In genomic region chr17:35517526-35517925, GRCm38 (mm10) we compare ENCODE assay signal across 8 mouse cellular contexts. TPM values are rescaled to one million over a fixed set of nuclear protein-coding genes. Genes with fewer than 3 reads are reported as not detected.
DNase-seq lines count a peak whose midpoint lies in the region; ATAC-seq and TF ChIP-seq lines count a peak whose summit lies in the region.

No protein-coding gene starts in this region.

- H3K4me1 ChIP-seq in kidney, embryonic 14.5 days (ENCODE audit: control insufficient read depth, insufficient read depth, low read length) = peaks cover 14% of the 10 kb centered on the region
- no peaks in the 10 kb centered on the region for H3K4me1 ChIP-seq in bone marrow, adult 2 months (ENCODE audit: control insufficient read depth, insufficient read depth, low read length)
- H3K4me1 ChIP-seq in hindbrain, embryonic 10.5 days (replicated peaks) = peaks cover 42% of the 10 kb centered on the region
- peaks cover 34% of the 10 kb centered on the region for H3K4me1 ChIP-seq in midbrain, embryonic 13.5 days (replicated peaks)

- H3K4me3 ChIP-seq in kidney, embryonic 14.5 days (ENCODE audit: low read length) = peak overlapping the region; percentile 64
- peak overlapping the region; percentile 77 for H3K4me3 ChIP-seq in bone marrow, adult 2 months (replicated peaks; ENCODE audit: control insufficient read depth, low read depth, low read length)
- H3K4me3 ChIP-seq in hindbrain, embryonic 10.5 days = peak overlapping the region; percentile 71
- peak overlapping the region; percentile 46 for H3K4me3 ChIP-seq in midbrain, embryonic 13.5 days (replicated peaks)

- no peaks in the 10 kb centered on the region for H3K27me3 ChIP-seq in kidney, embryonic 14.5 days (ENCODE audit: control insufficient read depth, insufficient read depth, low read length)
- peaks cover 6% of the 10 kb centered on the region; the same call in 1 of the 2 replicates for H3K27me3 ChIP-seq in hindbrain, embryonic 10.5 days (ENCODE audit: insufficient read depth, poor library complexity, severe bottlenecking)
- peaks cover 10% of the 10 kb centered on the region for H3K27me3 ChIP-seq in midbrain, embryonic 13.5 days

- TF ChIP-seq CTCF in bone marrow, adult 2 months (IDR thresholded peaks at IDR 0.05; ENCODE audit: control insufficient read depth, insufficient read depth, low read length) = no peak

- H3K36me3 ChIP-seq in kidney, embryonic 14.5 days (ENCODE audit: control insufficient read depth, insufficient read depth, low read length) = peaks cover 19% of the 10 kb centered on the region
- H3K36me3 ChIP-seq in hindbrain, embryonic 10.5 days = peaks cover 33% of the 10 kb centered on the region
- no peaks in the 10 kb centered on the region for H3K36me3 ChIP-seq in midbrain, embryonic 13.5 days

- WGBS in kidney, embryonic 14.5 days = 6% methylated on average over 12 of the region's 12 CpGs
- 14% methylated on average over 12 of the region's 12 CpGs for WGBS in bone marrow, adult 2 months
- 10% methylated on average over 12 of the region's 12 CpGs for WGBS in hindbrain, embryonic 10.5 days
- 9% methylated on average over 12 of the region's 12 CpGs for WGBS in midbrain, embryonic 13.5 days

- H3K4me2 ChIP-seq in kidney, embryonic 14.5 days (replicated peaks; ENCODE audit: low read depth, low read length) = peak overlapping the region; percentile 90
- peak overlapping the region; percentile 80 for H3K4me2 ChIP-seq in midbrain, embryonic 13.5 days (replicated peaks)

- no peak for DNase-seq in kidney, adult 18-20 months
- DNase-seq in hindbrain, embryonic 10.5 days (ENCODE audit: low spot score) = peak; percentile 23
- no peak for DNase-seq in cerebellum, postnatal 36 days
- no peak for DNase-seq in urinary bladder, postnatal 14 days (ENCODE audit: low spot score)

- H3K9ac ChIP-seq in kidney, embryonic 14.5 days (ENCODE audit: low read depth, low read length) = peak overlapping the region; percentile 61
- peak overlapping the region; percentile 42; the same call in 1 of the 2 replicates for H3K9ac ChIP-seq in midbrain, embryonic 13.5 days (replicated peaks)

- peak overlapping the region; percentile 59; the same call in 1 of the 2 replicates for H3K27ac ChIP-seq in kidney, embryonic 14.5 days (ENCODE audit: low read depth, low read length)
- H3K27ac ChIP-seq in bone marrow, adult 2 months (ENCODE audit: control insufficient read depth, insufficient read depth, low read depth, low read length, poor library complexity) = no peak overlapping the region
- H3K27ac ChIP-seq in hindbrain, embryonic 10.5 days = peak overlapping the region; percentile 88
- no peak overlapping the region for H3K27ac ChIP-seq in midbrain, embryonic 13.5 days

- TF ChIP-seq POLR2A in bone marrow, adult 2 months (IDR thresholded peaks at IDR 0.05; ENCODE audit: borderline replicate concordance, control insufficient read depth, low read depth, low read length) = no peak

- no peak for ATAC-seq in kidney, embryonic 14.5 days (ENCODE audit: low FRiP score, low TSS enrichment)
- no peak for ATAC-seq in midbrain, embryonic 13.5 days
- no peak for ATAC-seq in activated CD4-positive, CD25-positive, alpha-beta regulatory T cell, adult 4 months

- no peaks in the 10 kb centered on the region for H3K9me3 ChIP-seq in kidney, embryonic 14.5 days (ENCODE audit: control insufficient read depth, low read length)
- H3K9me3 ChIP-seq in hindbrain, embryonic 10.5 days = no peaks in the 10 kb centered on the region
- H3K9me3 ChIP-seq in midbrain, embryonic 13.5 days = no peaks in the 10 kb centered on the region

RNA-seq across cellular contexts. Expression of gene Cchcr1, which starts 0.6 kb away (rescaled TPM):
- polyA plus RNA-seq in kidney, embryonic 14.5 days (2014; fragmentation: Nextera tagmentation; extraction: Ambion mirVana) = 10.3 and 19.1 TPM in 2 replicates
- 15.7 and 31.8 TPM in 2 replicates for polyA plus RNA-seq in bone marrow, adult 2 months (2011; ENCODE audit: insufficient read depth, insufficient read length, low replicate concordance, missing spikeins)
- polyA plus RNA-seq in hindbrain, embryonic 10.5 days (2016; fragmentation: Nextera tagmentation; extraction: Ambion mirVana) = 19.6 and 25.4 TPM in 2 replicates
- 6.5 and 8.4 TPM in 2 replicates for polyA plus RNA-seq in midbrain, embryonic 13.5 days (2015; fragmentation: Nextera tagmentation; extraction: Ambion mirVana)
- 1 to 10 TPM; 3.7 to 5.0 TPM for polyA plus RNA-seq in activated CD4-positive, CD25-positive, alpha-beta regulatory T cell, adult 4 months (2017; shearing (Covaris generic))

RNA-seq across cellular contexts. Expression of gene Tcf19, which starts 0.9 kb away (rescaled TPM):
- 67.8 and 68.1 TPM in 2 replicates for polyA plus RNA-seq in kidney, embryonic 14.5 days (2014; fragmentation: Nextera tagmentation; extraction: Ambion mirVana)
- 28.7 and 41.7 TPM in 2 replicates for polyA plus RNA-seq in bone marrow, adult 2 months (2011; ENCODE audit: insufficient read depth, insufficient read length, low replicate concordance, missing spikeins)
- polyA plus RNA-seq in hindbrain, embryonic 10.5 days (2016; fragmentation: Nextera tagmentation; extraction: Ambion mirVana) = 54.5 and 57.0 TPM in 2 replicates
- polyA plus RNA-seq in midbrain, embryonic 13.5 days (2015; fragmentation: Nextera tagmentation; extraction: Ambion mirVana) = 23.1 and 23.2 TPM in 2 replicates
- polyA plus RNA-seq in activated CD4-positive, CD25-positive, alpha-beta regulatory T cell, adult 4 months (2017; shearing (Covaris generic)) = 10 to 100 TPM; 29.2 to 36.6 TPM

RNA-seq across cellular contexts. Expression of gene Pou5f1, which starts 11.7 kb away (rescaled TPM):
- polyA plus RNA-seq in kidney, embryonic 14.5 days (2014; fragmentation: Nextera tagmentation; extraction: Ambion mirVana) = not detected in 2 replicates
- polyA plus RNA-seq in bone marrow, adult 2 months (2011; ENCODE audit: insufficient read depth, insufficient read length, low replicate concordance, missing spikeins) = 102 TPM in 1 of 2 replicates, not detected in the other
- polyA plus RNA-seq in hindbrain, embryonic 10.5 days (2016; fragmentation: Nextera tagmentation; extraction: Ambion mirVana) = not detected in 2 replicates
- polyA plus RNA-seq in midbrain, embryonic 13.5 days (2015; fragmentation: Nextera tagmentation; extraction: Ambion mirVana) = not detected in 2 replicates
- under 1 TPM in 1 of 2 experiments, not detected in 1; 0.36 TPM for polyA plus RNA-seq in activated CD4-positive, CD25-positive, alpha-beta regulatory T cell, adult 4 months (2017; shearing (Covaris generic))

RNA-seq across cellular contexts. Expression of gene Psors1c2, which starts 15.5 kb away (rescaled TPM):
- polyA plus RNA-seq in kidney, embryonic 14.5 days (2014; fragmentation: Nextera tagmentation; extraction: Ambion mirVana) = 0.79 and 0.80 TPM in 2 replicates
- not detected in 2 replicates for polyA plus RNA-seq in bone marrow, adult 2 months (2011; ENCODE audit: insufficient read depth, insufficient read length, low replicate concordance, missing spikeins)
- polyA plus RNA-seq in hindbrain, embryonic 10.5 days (2016; fragmentation: Nextera tagmentation; extraction: Ambion mirVana) = 1.7 and 2.5 TPM in 2 replicates
- 0.73 and 1.1 TPM in 2 replicates for polyA plus RNA-seq in midbrain, embryonic 13.5 days (2015; fragmentation: Nextera tagmentation; extraction: Ambion mirVana)
- polyA plus RNA-seq in activated CD4-positive, CD25-positive, alpha-beta regulatory T cell, adult 4 months (2017; shearing (Covaris generic)) = not detected

RNA-seq across cellular contexts. Expression of gene Cdsn, which starts 34.4 kb away (rescaled TPM):
- polyA plus RNA-seq in kidney, embryonic 14.5 days (2014; fragmentation: Nextera tagmentation; extraction: Ambion mirVana) = not detected in 2 replicates
- polyA plus RNA-seq in bone marrow, adult 2 months (2011; ENCODE audit: insufficient read depth, insufficient read length, low replicate concordance, missing spikeins) = not detected in 2 replicates
- 0.10 TPM in 1 of 2 replicates, not detected in the other for polyA plus RNA-seq in hindbrain, embryonic 10.5 days (2016; fragmentation: Nextera tagmentation; extraction: Ambion mirVana)
- polyA plus RNA-seq in midbrain, embryonic 13.5 days (2015; fragmentation: Nextera tagmentation; extraction: Ambion mirVana) = 0.06 and 0.11 TPM in 2 replicates
- not detected for polyA plus RNA-seq in activated CD4-positive, CD25-positive, alpha-beta regulatory T cell, adult 4 months (2017; shearing (Covaris generic))

Comparison
In these comparisons a context has a peak if more than half of its experiments do, and no peak if none do; other contexts are left out.
1. H3K27ac ChIP-seq: peak in kidney, embryonic 14.5 days (single experiment) and hindbrain, embryonic 10.5 days (single experiment); none in bone marrow, adult 2 months (single experiment) and midbrain, embryonic 13.5 days (single experiment).
2. Peak in every context shown above with its lines, with median percentiles within 50 percentile points of each other: H3K4me3 ChIP-seq.